Mouse (Mus musculus) mature B cell (primary cell): ENCODE data around the gene Trim46.

Source experiments
- in situ Hi-C: fragments of 300-500 bp; cut with MboI; formaldehyde crosslinking; loops from 2 replicates; pipeline ENCODE4 v1.14.3; 2019

Trim46 gene

GRCm38 (mm10) chr3:89210731-89211130 lies 35.4 kb downstream of the Trim46 start:
- in situ Hi-C loops = no loop called here

- in situ Hi-C loops = no loop called here
Observed at GRCm38 (mm10) chr3:89210162-89210561, 35.9 kb downstream of the Trim46 start.

GRCm38 (mm10) chr3:89209731-89210130 lies 36.4 kb downstream of the Trim46 start:
- in situ Hi-C loops = no loop called here

- in situ Hi-C loops = no loop called here
Observed at GRCm38 (mm10) chr3:89208736-89209135, 37.4 kb downstream of the Trim46 start.

- in situ Hi-C loops = no loop called here
Observed at GRCm38 (mm10) chr3:89208075-89208657, 37.9 kb downstream of the Trim46 start.

- in situ Hi-C loops = no loop called here
Observed at GRCm38 (mm10) chr3:89206695-89207094, 39.4 kb downstream of the Trim46 start.

GRCm38 (mm10) chr3:89206079-89206478 lies 40.0 kb downstream of the Trim46 start:
- in situ Hi-C loops = no loop called here

GRCm38 (mm10) chr3:89203142-89203514 lies 43.0 kb downstream of the Trim46 start:
- in situ Hi-C loops = no loop called here

- in situ Hi-C loops = no loop called here
Observed at GRCm38 (mm10) chr3:89202253-89203141, 43.6 kb downstream of the Trim46 start, which contains the start of gene Gba. Gba (plus strand) TSS chr3:89202928.

- in situ Hi-C loops = no loop called here
Observed at GRCm38 (mm10) chr3:89199839-89200238, 46.3 kb downstream of the Trim46 start.

GRCm38 (mm10) chr3:89195979-89196877 lies 49.9 kb downstream of the Trim46 start:
- in situ Hi-C loops = no loop called here

GRCm38 (mm10) chr3:89193853-89194252 lies 52.3 kb downstream of the Trim46 start:
- in situ Hi-C loops = no loop called here

- in situ Hi-C loops = no loop called here
Observed at GRCm38 (mm10) chr3:89193351-89193750, 52.8 kb downstream of the Trim46 start.

GRCm38 (mm10) chr3:89190436-89190835 lies 55.7 kb downstream of the Trim46 start:
- in situ Hi-C loops = no loop called here

GRCm38 (mm10) chr3:89188478-89188875 lies 57.6 kb downstream of the Trim46 start:
- in situ Hi-C loops = no loop called here

- in situ Hi-C loops = no loop called here
Observed at GRCm38 (mm10) chr3:89187690-89188477, 58.2 kb downstream of the Trim46 start.

- in situ Hi-C loops = no loop called here
Observed at GRCm38 (mm10) chr3:89187197-89187596, 58.9 kb downstream of the Trim46 start.
